Mouse (Mus musculus): ENCODE data around the gene Ypel3. TPM values are rescaled to one million over a fixed set of nuclear protein-coding genes. Genes with fewer than 3 reads are reported as not detected.

Gene Ypel3
- total and polyA plus RNA-seq, 3 experiments = 33.9 to 44.0 (median 38.9) TPM

DNA sequence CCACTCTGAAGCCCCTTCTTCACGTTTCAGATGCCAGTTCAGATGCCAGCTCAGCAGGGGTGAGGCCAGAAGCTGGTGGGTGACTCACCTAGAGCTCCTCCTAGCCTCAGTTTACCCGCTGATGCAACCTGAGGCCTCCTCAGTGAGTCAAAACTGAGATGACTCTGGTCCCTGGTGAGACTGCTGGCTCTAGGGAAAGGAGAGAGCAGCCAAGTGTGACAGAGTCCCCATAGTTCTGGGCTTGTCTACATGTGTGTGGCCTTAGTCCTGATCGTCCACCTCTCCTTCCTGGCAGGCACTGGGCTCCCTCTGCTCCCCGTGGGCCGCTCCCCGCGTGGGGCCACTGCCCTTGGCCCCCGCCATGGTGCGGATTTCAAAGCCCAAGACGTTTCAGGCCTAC, 721 bp downstream of the Ypel3 start:
- Histone ChIP-seq H3K4me2 (ENCODE audit: insufficient read depth, low read depth, poor library complexity, severe bottlenecking) (peak overlapping the region; percentile 62), H3K4me1 (ENCODE audit: control insufficient read depth in 1 of 2, insufficient read depth in 2 of 2) (peaks cover 14 to 76% of the 10 kb centered on the region in 2 experiments), H3K9me3 (replicated peaks; ENCODE audit: low read length) (peaks cover 5% of the 10 kb centered on the region), H3K27ac (ENCODE audit: insufficient read depth, low read depth) (peak overlapping the region; percentile 61), H3K4me3 (replicated peaks in 1 of 3; ENCODE audit: low read depth in 2 of 3, low read length in 2 of 3, poor library complexity in 1 of 3) (peak overlapping the region; percentile 70 to 89 (median 77)), H3K79me2 (replicated peaks; ENCODE audit: control insufficient read depth, extremely low read depth, insufficient read depth, poor library complexity, severe bottlenecking) (peaks cover 2% of the 10 kb centered on the region; the same call in 1 of the 2 replicates), H3K9ac (ENCODE audit: insufficient read depth, low read depth) (peak overlapping the region; percentile 100), H3K27me3 (replicated peaks) (no peaks in the 10 kb centered on the region), H3K36me3 (replicated peaks in 1 of 2; ENCODE audit: control insufficient read depth in 1 of 2, insufficient read depth in 1 of 2, low read length in 1 of 2) (peaks cover 35 to 59% of the 10 kb centered on the region in 2 experiments)
- in situ Hi-C loops (cut with MboI; ENCODE audit: low pct_ligation_motif_present, low pct_unique_long_range_greater_than_20kb, low sequenced_read_pairs) (no loop called here), dilution Hi-C loops (cut with MboI; ENCODE audit: extremely low pct_ligation_motif_present, extremely low pct_unique_long_range_greater_than_20kb, low sequenced_read_pairs) (no loop called here)
- DNase-seq (ENCODE audit: extremely low read depth) = peak; percentile 74
- TF ChIP-seq MAFK (IDR thresholded peaks at IDR 0.05; ENCODE audit: insufficient replicate concordance, low read length) (no peak), EP300 (IDR thresholded peaks at IDR 0.05; ENCODE audit: low read length) (no peak), UBTF (IDR thresholded peaks at IDR 0.05; ENCODE audit: low read depth, low read length) (no peak), IRF4 (IDR thresholded peaks at IDR 0.05; ENCODE audit: low read depth, low read length) (peak; percentile 78), USF2 (conservative IDR thresholded peaks at IDR 0.05; ENCODE audit: low read depth, low read length) (no peak), MAX (IDR thresholded peaks at IDR 0.05; ENCODE audit: low read length) (0 out of 2 replicates have a peak, but pooled peaks have one; percentile 34), ELF1 (IDR thresholded peaks at IDR 0.05; ENCODE audit: low read depth, low read length) (0 out of 2 replicates have a peak, but pooled peaks have one; percentile 24), HCFC1 (IDR thresholded peaks at IDR 0.05; ENCODE audit: low read depth, low read length) (no peak), TBP (conservative IDR thresholded peaks at IDR 0.05; ENCODE audit: low read depth, low read length) (0 out of 2 replicates have a peak, but pooled peaks have one; percentile 16), RAD21 (IDR thresholded peaks at IDR 0.05; ENCODE audit: low read depth, low read length) (no peak), SMC3 (IDR thresholded peaks at IDR 0.05; ENCODE audit: low read depth, low read length) (no peak), MYC (IDR thresholded peaks at IDR 0.05; ENCODE audit: low read depth, low read length) (no peak), POLR2AphosphoS2 (IDR thresholded peaks at IDR 0.05; ENCODE audit: low read depth, low read length) (no peak), NRF1 (IDR thresholded peaks at IDR 0.05; ENCODE audit: low read depth, low read length) (no peak), KAT2A (IDR thresholded peaks at IDR 0.05; ENCODE audit: insufficient replicate concordance, low read length) (no peak), SIN3A (IDR thresholded peaks at IDR 0.05; ENCODE audit: low read length) (no peak), ETS1 (conservative IDR thresholded peaks at IDR 0.05; ENCODE audit: low read depth, low read length) (peak; percentile 79), MAZ (IDR thresholded peaks at IDR 0.05; ENCODE audit: low read depth, low read length) (0 out of 2 replicates have a peak, but pooled peaks have one; percentile 54), CHD2 (IDR thresholded peaks at IDR 0.05; ENCODE audit: low read length) (no peak), RCOR1 (conservative IDR thresholded peaks at IDR 0.05; ENCODE audit: low read depth, low read length) (no peak), USF1 (IDR thresholded peaks at IDR 0.05; ENCODE audit: low read depth, low read length) (no peak), GABPA (IDR thresholded peaks at IDR 0.05; ENCODE audit: insufficient replicate concordance, low read depth, low read length) (no peak), ZC3H11A (IDR thresholded peaks at IDR 0.05; ENCODE audit: low read depth, low read length) (no peak), BHLHE40 (IDR thresholded peaks at IDR 0.05; ENCODE audit: low read depth, low read length) (peak; percentile 22; the same call in 1 of the 2 replicates), NELFE (IDR thresholded peaks at IDR 0.05; ENCODE audit: low read depth, low read length) (no peak), JUND (conservative IDR thresholded peaks at IDR 0.05; ENCODE audit: low read depth, low read length) (0 out of 2 replicates have a peak, but pooled peaks have one; percentile 23), CTCF (conservative IDR thresholded peaks at IDR 0.05 in 1 of 2, IDR thresholded peaks at IDR 0.05 in 1 of 2; ENCODE audit: low read depth in 2 of 2, low read length in 2 of 2) (no peak), POLR2A (IDR thresholded peaks at IDR 0.05; ENCODE audit: low read depth, low read length) (no peak), TCF12 (IDR thresholded peaks at IDR 0.05; ENCODE audit: low read depth, low read length) (peak; percentile 56; the same call in 1 of the 2 replicates), MEF2A (IDR thresholded peaks at IDR 0.05; ENCODE audit: borderline replicate concordance, low read depth, low read length) (peak; percentile 34; the same call in 1 of the 2 replicates), ZKSCAN1 (IDR thresholded peaks at IDR 0.05; ENCODE audit: borderline replicate concordance, low read depth, low read length) (no peak)

Data from CH12.LX (cell line).